Mouse (Mus musculus): ENCODE data around the gene Arsk.

Arsk gene

GRCm38 (mm10) chr13:76024588-76024987, 73.9 kb downstream of the Arsk start:
- DNase-seq (ENCODE audit: low spot score) = no peak

GRCm38 (mm10) chr13:76021782-76022181, 76.7 kb downstream of the Arsk start:
- no peak for DNase-seq (ENCODE audit: low spot score)

- no peak for DNase-seq (ENCODE audit: low spot score)
Measured at GRCm38 (mm10) chr13:76018844-76019400, 79.5 kb downstream of the Arsk start.

DNA sequence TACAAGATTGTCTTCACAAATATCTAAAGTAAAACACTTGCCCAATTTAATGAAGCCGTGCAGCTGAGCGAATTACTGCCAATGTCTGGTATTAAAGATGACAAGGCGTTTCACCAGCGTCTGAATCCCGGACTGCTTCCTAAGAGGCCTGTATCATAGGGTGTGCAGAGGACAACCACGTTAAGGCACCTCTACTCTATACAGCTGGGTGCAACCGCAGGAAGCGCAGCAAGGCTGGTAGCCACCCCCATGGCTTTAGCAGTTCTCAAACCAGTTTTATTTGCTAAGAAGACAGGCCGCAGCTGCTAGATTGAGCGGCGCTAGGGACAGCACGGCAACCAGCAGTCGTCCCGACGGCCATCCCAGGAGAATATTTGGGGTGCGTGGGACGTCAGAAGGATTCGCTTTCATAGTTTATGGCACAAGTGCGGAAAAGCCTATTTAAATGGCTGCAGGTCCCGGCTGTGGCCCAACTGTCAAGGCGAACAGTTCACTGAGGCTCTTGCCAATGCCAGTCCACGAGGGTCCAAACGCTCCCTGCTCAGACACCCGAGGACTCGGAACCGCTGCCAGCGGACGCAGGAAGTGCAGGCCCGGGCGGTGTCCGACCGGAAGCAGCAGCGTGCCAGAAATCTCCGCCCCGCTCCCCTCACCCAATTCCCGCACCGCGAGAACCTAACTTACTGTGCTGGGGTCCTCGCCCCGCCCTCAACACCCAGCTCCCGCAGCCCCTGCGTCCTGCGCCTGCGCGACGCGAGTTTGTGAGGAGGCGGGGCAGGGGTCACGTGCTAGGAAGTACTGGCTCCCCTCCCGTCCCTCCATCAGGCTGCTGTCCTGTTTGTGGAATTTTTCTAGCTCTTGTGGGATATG, 80.3 kb downstream of the Arsk start, which contains the start of gene Rfesd:
Rfesd (minus strand) TSS at position 746 of the 870 bp plus-strand sequence.
- peak; percentile 96 for DNase-seq (ENCODE audit: low spot score)

GRCm38 (mm10) chr13:76017465-76017864, 81.0 kb downstream of the Arsk start:
- DNase-seq (ENCODE audit: low spot score) = no peak

DNA sequence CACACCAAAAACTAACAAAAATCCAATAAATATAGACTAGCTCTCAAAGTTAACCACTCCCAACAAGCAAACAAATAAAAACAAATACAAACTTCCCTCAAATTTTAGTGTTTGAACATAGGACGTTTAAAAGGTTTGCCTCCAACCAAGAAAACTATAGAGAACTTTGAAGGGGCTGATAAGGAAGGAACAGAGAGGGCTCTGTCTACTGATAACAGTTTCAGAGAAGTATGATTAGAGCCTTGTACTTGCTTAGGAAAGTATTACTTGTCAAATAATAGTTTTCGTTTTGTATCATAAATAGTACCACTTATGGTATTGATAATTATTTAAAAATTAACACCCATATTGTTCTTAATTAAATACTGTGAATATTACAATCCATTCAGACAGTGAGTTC, 83.9 kb downstream of the Arsk start:
- DNase-seq (ENCODE audit: low spot score) = no peak

Measured in left cerebral cortex, adult 11 months (tissue).